Mouse (Mus musculus) fat pad, adult 2 months (tissue): ENCODE data around the gene Tmem110.

ENCODE experiments used
- DNase-seq: peaks from one replicate; pipeline ENCODE4 v3.0.0-alpha.2; 2011; ENCODE audit warnings: low read depth, low spot score; ENCODE audit errors: extremely low read depth

The Tmem110 gene

GRCm38 (mm10) chr14:30862368-30862767, 37.0 kb downstream of the Tmem110 start:
- no peak for DNase-seq

GRCm38 (mm10) chr14:30865311-30865710, 39.9 kb downstream of the Tmem110 start:
- no peak for DNase-seq

GRCm38 (mm10) chr14:30867042-30867441, 41.7 kb downstream of the Tmem110 start:
- DNase-seq, result no peak

GRCm38 (mm10) chr14:30868826-30869225, 43.4 kb downstream of the Tmem110 start:
- DNase-seq, result no peak

- DNase-seq, result peak; percentile 59
These were observed 44.0 kb downstream of the Tmem110 start for GRCm38 (mm10) chr14:30869391-30869801.

- no peak for DNase-seq
These were observed 45.1 kb downstream of the Tmem110 start for GRCm38 (mm10) chr14:30870206-30871147.

GRCm38 (mm10) chr14:30874095-30874700, 48.8 kb downstream of the Tmem110 start:
- DNase-seq, result no peak

GRCm38 (mm10) chr14:30875130-30875865, 49.9 kb downstream of the Tmem110 start:
- peak; percentile 63 for DNase-seq

GRCm38 (mm10) chr14:30875955-30876354, 50.6 kb downstream of the Tmem110 start:
- no peak for DNase-seq

GRCm38 (mm10) chr14:30876451-30876850, 51.1 kb downstream of the Tmem110 start:
- DNase-seq, result no peak

- no peak for DNase-seq
These were observed 52.4 kb downstream of the Tmem110 start for GRCm38 (mm10) chr14:30877827-30878226.

GRCm38 (mm10) chr14:30878958-30879571, 53.7 kb downstream of the Tmem110 start, which contains the start of gene Mustn1:
TSS of gene Mustn1 (plus strand) at chr14:30879200.
- DNase-seq, result no peak

GRCm38 (mm10) chr14:30879794-30880193, 54.4 kb downstream of the Tmem110 start:
- no peak for DNase-seq

- no peak for DNase-seq
These were observed 54.9 kb downstream of the Tmem110 start for GRCm38 (mm10) chr14:30880251-30880650.

GRCm38 (mm10) chr14:30880811-30881717, 55.7 kb downstream of the Tmem110 start:
- no peak for DNase-seq

GRCm38 (mm10) chr14:30881718-30882108, 56.3 kb downstream of the Tmem110 start:
- DNase-seq, result no peak

- no peak for DNase-seq
These were observed 59.9 kb downstream of the Tmem110 start for GRCm38 (mm10) chr14:30885298-30885697.

GRCm38 (mm10) chr14:30886204-30886603, 60.8 kb downstream of the Tmem110 start, which contains the start of gene Itih4:
TSS of gene Itih4 (plus strand) at chr14:30886476.
- DNase-seq, result no peak

- no peak for DNase-seq
These were observed 62.9 kb downstream of the Tmem110 start for GRCm38 (mm10) chr14:30888271-30888732.

GRCm38 (mm10) chr14:30899972-30900371, 74.6 kb downstream of the Tmem110 start:
- no peak for DNase-seq
